Mouse (Mus musculus): ENCODE measurements around the gene Frat1. TPM values are rescaled to one million over a fixed set of nuclear protein-coding genes. Genes with fewer than 3 reads are reported as not detected.

Frat1 gene
- 7.1 and 12.3 TPM in 2 replicates for polyA plus RNA-seq (2012; rRNA removed)

DNA sequence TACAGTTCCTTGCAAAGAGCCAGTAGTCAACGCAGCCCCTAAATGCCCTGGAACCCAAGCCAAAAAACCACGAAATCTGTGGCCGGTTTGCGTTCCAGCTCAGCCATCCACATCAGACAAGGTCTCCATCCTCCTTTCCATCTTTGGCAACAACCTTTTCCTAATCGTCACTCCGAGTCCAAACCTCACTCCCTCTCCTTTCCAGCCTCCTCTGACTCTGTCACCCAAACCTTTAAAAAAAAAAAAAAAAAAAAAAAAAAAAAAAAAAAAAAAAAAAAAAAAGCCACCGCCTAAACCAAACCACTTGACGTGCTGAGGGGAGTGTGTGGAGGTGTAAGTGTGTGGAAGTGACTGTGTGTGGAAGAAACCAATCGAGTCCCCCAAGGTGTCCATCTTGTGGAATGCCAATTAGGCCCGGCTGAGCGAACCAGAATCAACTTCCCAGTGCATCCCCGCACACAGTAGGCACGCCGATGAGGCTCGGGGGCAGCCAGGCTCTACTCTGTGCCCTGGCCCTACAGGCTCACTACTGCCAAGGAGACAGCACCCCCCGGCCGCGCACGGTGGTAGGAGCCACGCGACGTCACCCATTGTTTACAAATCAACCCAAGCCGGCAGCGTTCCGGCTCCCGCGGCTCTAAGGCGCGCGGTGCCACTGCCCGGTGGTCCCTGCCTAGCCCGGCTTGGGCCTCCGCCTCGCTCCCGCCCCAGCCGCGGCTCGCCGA lies at the start of gene Frat1:
Gene Frat1 (plus strand): TSS at position 590 of the 725 bp plus-strand sequence.
- 1% methylated on average over 39 of the region's 39 CpGs for WGBS
- DNase-seq (ENCODE audit: low read depth, low spot score): no peak

DNA sequence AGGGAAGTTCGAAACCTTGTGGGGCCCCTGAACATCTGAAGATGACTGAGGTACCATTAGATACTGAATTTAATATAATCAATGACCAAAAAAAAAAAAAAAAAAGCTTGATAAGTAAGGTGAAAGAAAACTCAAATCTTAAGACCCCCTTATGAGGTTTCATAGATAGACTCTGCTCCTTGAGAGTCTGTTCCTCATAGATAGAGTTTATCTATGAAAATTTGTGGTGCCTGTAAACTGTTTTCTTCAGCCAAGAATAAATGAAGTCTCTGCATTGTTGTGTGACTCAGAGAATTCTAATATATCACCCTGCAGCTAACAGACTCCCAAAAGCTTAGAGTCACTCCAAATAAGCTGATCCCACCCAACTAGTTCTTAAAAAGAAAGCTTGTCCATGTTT lies 42.9 kb upstream of the Frat1 start:
- DNase-seq (ENCODE audit: low read depth, low spot score): no peak
- WGBS: 93% methylated on average over 1 of the region's 1 CpGs

DNA sequence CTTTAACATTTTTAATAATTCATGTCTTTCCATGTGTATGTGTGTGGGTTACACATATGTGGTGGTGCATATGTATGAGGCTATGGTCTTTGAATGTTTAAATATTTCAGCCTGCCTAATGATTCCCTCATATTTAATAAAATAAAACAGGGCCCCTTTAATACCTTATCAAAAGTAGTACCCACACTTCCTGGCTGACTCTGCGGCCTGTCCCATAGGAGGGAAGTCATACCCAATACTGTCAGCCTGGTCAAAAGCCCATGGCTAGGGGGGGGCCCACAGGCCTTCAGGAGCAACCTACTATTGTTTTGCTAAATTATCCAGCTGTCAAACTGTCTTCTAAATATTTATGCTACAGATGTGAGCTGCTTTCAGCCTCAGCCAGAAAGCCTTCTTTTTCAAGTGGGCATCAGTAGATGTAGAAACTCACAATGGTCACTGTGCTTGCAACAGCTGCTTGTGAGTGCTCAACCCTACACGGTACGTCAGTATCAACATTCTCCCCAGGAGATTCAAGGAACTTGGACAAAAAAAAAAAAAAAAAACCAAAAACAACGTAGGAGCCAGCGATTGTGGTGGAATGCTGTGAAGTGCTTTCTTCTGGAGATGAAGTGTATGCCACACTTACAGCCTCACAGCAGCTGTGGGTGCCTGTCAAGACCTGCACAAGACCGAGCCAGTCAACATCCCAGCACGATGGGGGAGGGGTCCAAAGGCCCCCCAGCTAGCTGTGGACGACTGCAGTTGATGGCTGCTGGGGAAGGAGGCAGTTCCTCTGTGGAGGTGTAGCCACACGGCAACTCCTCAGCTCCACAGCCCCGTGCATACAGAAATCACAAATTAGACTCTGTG lies 40.4 kb upstream of the Frat1 start:
- DNase-seq (ENCODE audit: low read depth, low spot score): no peak
- 58% methylated on average over 10 of the region's 10 CpGs for WGBS

DNA sequence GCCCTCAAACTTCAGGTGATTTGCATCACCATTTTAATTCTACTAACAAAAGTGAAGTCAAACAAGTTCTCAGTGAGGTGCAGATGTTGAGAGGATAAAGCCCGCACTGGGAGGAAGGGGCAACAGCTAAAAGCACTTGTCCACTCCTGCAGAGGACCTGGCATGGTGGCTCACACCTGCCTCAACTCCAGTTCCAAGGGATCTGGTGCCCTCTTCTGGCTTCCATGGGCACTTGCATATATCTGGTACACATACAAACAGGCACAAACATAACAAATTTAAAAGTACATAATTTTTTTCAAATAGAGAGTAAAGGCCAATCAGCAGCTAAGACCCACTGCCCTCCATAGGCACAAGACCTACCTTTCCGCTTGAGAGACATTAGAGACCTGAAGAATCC lies 38.4 kb upstream of the Frat1 start:
- 100% methylated on average over 2 of the region's 2 CpGs for WGBS
- no peak for DNase-seq (ENCODE audit: low read depth, low spot score)

- WGBS: 25% methylated on average over 1 of the region's 1 CpGs
- DNase-seq (ENCODE audit: low read depth, low spot score): no peak
Measured at GRCm38 (mm10) chr19:41792934-41793486, 36.8 kb upstream of the Frat1 start.

- no peak for DNase-seq (ENCODE audit: low read depth, low spot score)
Measured at GRCm38 (mm10) chr19:41794017-41794416, 35.8 kb upstream of the Frat1 start.

DNA sequence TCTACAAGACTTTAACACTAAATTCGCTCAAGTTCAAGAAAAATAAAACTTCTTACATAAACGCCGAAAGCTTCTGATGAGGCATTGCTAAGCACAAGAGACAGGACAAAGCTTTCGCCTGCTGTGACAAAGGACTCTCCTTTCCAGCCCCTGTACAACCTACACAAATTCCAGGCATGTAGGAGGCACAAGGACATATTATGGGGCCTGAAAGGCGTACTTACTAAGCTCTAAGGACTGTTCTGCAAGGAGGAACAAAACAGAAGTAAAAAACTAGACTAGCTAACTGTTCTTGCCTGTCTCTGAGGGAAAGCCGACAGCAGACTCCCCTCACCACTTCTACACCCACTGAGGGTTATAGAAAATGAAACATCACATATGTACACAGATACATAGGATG lies 34.9 kb upstream of the Frat1 start:
- DNase-seq (ENCODE audit: low read depth, low spot score): no peak
- WGBS: 81% methylated on average over 6 of the region's 6 CpGs

- WGBS: 29% methylated on average over 3 of the region's 3 CpGs
Measured at GRCm38 (mm10) chr19:41796148-41796760, 33.5 kb upstream of the Frat1 start.

DNA sequence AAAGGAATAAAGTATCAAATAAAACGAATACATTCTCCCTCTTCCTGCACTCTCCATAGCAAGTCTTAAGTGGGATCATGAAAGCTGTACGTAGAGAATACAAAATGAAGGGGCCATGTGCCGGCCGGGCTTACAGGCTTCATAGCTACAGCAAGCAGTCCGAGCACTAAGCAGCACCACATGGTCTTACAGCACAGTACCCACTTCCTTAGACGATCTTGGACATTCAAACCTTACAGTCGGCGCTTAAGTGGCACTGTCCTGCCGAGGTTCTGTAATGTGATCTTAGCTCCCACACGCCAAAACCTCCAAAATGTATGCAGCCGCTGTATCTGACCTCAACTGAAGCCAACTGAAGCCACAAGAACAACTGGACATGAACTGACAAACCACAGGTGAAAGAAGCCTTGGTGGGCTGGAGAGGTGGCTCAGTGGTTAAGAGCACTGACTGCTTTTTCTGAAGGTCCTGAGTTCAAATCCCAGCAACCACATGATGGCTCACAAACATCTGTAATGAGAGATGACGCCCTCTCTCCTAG lies 32.9 kb upstream of the Frat1 start:
- DNase-seq (ENCODE audit: low read depth, low spot score): no peak
- WGBS: 73% methylated on average over 12 of the region's 12 CpGs

More at GRCm38 (mm10) chr19:41796148-41796760, 33.5 kb upstream of the Frat1 start:
- no peak for DNase-seq (ENCODE audit: low read depth, low spot score)

DNA sequence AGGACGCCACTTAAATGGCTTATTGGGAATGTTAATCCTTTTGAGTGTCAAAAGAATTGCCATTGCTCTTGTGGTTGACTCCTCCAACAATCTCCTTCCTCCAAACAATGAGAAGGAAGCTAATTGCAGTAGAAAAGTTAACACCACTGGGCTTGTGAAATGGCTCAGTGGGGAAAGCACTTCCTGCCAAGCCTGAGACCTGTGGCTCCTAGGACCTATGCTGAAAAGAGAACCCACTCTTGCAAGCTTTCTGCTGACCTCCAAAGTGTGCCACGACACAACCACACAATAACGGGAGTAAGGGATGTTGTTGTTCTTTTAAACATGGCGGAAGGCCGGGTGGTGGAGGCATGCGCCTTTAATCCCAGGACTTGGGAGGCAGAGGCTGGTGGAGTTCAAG lies 32.2 kb upstream of the Frat1 start:
- no peak for DNase-seq (ENCODE audit: low read depth, low spot score)
- WGBS: 96% methylated on average over 6 of the region's 6 CpGs

DNA sequence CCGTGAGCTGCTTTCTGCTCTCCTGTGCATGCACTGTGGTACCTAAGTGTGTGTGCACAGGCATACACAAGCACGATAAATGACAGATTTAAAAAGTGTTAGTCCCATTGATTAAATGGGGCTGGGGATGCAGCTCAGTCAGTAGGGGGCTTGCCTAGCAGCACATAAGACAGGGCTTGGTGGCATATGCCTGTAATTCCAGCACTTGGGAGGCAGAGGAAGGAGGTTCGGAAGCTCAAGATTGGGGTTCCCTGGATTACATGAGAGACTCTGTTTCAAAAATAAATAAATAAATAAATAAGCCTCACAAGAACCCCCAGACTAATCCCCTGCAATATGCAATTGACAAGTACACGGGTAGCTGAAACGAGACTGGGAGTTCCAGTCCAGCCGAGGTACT lies 29.3 kb upstream of the Frat1 start:
- no peak for DNase-seq (ENCODE audit: low read depth, low spot score)
- 44% methylated on average over 6 of the region's 6 CpGs for WGBS

GRCm38 (mm10) chr19:41800986-41801741 lies 28.6 kb upstream of the Frat1 start:
- no peak for DNase-seq (ENCODE audit: low read depth, low spot score)
- WGBS: 1% methylated on average over 26 of the region's 26 CpGs

- WGBS: under 1% methylated on average over 48 of the region's 48 CpGs
- peak; percentile 86 for DNase-seq (ENCODE audit: low read depth, low spot score)
Measured at GRCm38 (mm10) chr19:41801742-41802369, 27.9 kb upstream of the Frat1 start, which contains the start of gene Arhgap19. Gene Arhgap19, minus strand, starts transcription at chr19:41802047.

GRCm38 (mm10) chr19:41803322-41803721 lies 26.4 kb upstream of the Frat1 start:
- 42% methylated on average over 7 of the region's 7 CpGs for WGBS
- no peak for DNase-seq (ENCODE audit: low read depth, low spot score)

- 93% methylated on average over 4 of the region's 4 CpGs for WGBS
- no peak for DNase-seq (ENCODE audit: low read depth, low spot score)
Measured at GRCm38 (mm10) chr19:41805831-41806230, 23.9 kb upstream of the Frat1 start.

DNA sequence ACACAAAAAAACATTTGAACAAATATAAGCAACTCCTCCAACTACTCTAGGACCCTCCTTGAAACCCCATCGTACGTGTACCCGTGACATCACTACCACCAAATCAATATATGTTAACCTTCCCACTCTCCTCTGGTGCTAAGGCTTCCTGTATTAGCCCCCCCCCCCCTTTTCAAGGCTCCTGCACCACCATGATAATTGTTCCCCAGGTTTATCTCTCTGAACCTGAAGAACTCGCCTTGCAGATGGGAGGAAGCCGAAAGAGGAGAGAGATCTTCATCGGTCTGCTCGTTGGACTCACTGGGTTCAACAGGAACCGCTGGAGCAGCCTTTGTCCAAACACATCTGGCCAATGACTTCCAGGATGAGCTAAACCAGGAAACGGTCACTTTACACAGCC lies 22.3 kb upstream of the Frat1 start:
- WGBS: 77% methylated on average over 9 of the region's 9 CpGs
- no peak for DNase-seq (ENCODE audit: low read depth, low spot score)

DNA sequence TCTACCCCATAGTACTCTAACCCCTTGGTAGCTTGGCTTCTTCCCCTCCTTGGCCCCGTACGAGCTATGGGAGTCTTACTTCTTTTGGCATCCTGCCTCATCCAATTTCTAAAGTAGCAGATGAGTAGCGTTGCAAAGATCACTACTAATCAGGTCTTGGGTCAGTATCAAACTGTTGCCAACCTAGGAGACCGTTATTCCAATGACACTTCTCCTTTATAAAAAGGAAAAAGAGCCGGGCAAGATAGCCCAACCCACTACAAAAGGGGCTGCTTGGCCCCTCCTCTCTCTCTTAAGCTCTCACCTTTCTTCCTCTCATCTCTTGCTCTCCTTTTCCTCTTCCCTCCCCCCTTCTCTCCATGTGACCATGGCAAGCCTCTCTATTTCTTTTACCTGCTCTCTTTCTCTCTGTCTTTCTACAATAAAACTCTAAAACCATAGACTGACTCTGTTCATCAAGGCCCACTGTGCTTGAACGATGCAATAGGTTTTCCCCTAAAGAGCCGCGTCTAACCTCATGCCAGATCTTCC lies 21.6 kb upstream of the Frat1 start:
- DNase-seq (ENCODE audit: low read depth, low spot score): no peak
- WGBS: 78% methylated on average over 8 of the region's 8 CpGs

GRCm38 (mm10) chr19:41810074-41810473 lies 19.7 kb upstream of the Frat1 start:
- no peak for DNase-seq (ENCODE audit: low read depth, low spot score)
- WGBS: 80% methylated on average over 5 of the region's 5 CpGs

- DNase-seq (ENCODE audit: low read depth, low spot score): no peak
Measured at GRCm38 (mm10) chr19:41812525-41812924, 17.2 kb upstream of the Frat1 start.

More at GRCm38 (mm10) chr19:41812525-41812924, 17.2 kb upstream of the Frat1 start:
- 90% methylated on average over 10 of the region's 10 CpGs for WGBS

All from large intestine, adult 2 months (tissue).